Mouse (Mus musculus): Measurements from ENCODE around the gene Hist1h2bl. TPM values are rescaled to one million over a fixed set of nuclear protein-coding genes. Genes with fewer than 3 reads are reported as not detected.

The Hist1h2bl gene
- polyA plus RNA-seq, 1 experiment from 2014 or later: not detected

GRCm38 (mm10) chr13:21697811-21698210 lies 18.1 kb downstream of the Hist1h2bl start, which contains the start of gene Olfr1359:
Olfr1359 (plus strand) TSS chr13:21698111.
- no peaks in the 10 kb centered on the region for H3K4me1 ChIP-seq (ENCODE audit: insufficient read depth, low read depth, low read length)
- DNase-seq (ENCODE audit: low spot score) (no peak), ATAC-seq (no peak)
- no peak within 1 kb of the TSS for H3K27ac ChIP-seq (ENCODE audit: low read length)
- no peaks in the 10 kb centered on the region for H3K36me3 ChIP-seq (ENCODE audit: insufficient read depth, low read length)
- H3K4me3 ChIP-seq (ENCODE audit: low read depth, low read length): no peak within 1 kb of the TSS
- H3K9ac ChIP-seq (replicated peaks; ENCODE audit: low read depth): no peak within 1 kb of the TSS
- TF ChIP-seq EP300 (IDR thresholded peaks at IDR 0.05): no peak
- no peak for TF ChIP-seq CTCF (IDR thresholded peaks at IDR 0.05)
- no peak within 1 kb of the TSS for H3K4me2 ChIP-seq (replicated peaks; ENCODE audit: low read depth, low read length)
- H3K9me3 ChIP-seq (ENCODE audit: low read length): no peaks in the 10 kb centered on the region
- H3K27me3 ChIP-seq (replicated peaks; ENCODE audit: insufficient read depth, low read length): no peaks in the 10 kb centered on the region

GRCm38 (mm10) chr13:21677305-21677704 lies 38.6 kb downstream of the Hist1h2bl start, which contains the start of gene Olfr1360:
Olfr1360 (minus strand) TSS chr13:21677405.
- no peaks in the 10 kb centered on the region for H3K4me1 ChIP-seq (ENCODE audit: insufficient read depth, low read depth, low read length)
- no peak for TF ChIP-seq CTCF (IDR thresholded peaks at IDR 0.05)
- no peak for TF ChIP-seq EP300 (IDR thresholded peaks at IDR 0.05)
- no peaks in the 10 kb centered on the region for H3K36me3 ChIP-seq (ENCODE audit: insufficient read depth, low read length)
- no peak within 1 kb of the TSS for H3K4me3 ChIP-seq (ENCODE audit: low read depth, low read length)
- no peak within 1 kb of the TSS for H3K27ac ChIP-seq (ENCODE audit: low read length)
- H3K27me3 ChIP-seq (replicated peaks; ENCODE audit: insufficient read depth, low read length): no peaks in the 10 kb centered on the region
- no peaks in the 10 kb centered on the region for H3K9me3 ChIP-seq (ENCODE audit: low read length)
- no peak within 1 kb of the TSS for H3K9ac ChIP-seq (replicated peaks; ENCODE audit: low read depth)
- H3K4me2 ChIP-seq (replicated peaks; ENCODE audit: low read depth, low read length): no peak within 1 kb of the TSS
- WGBS: 82% methylated on average over 2 of the region's 2 CpGs
- DNase-seq (ENCODE audit: low spot score) (no peak), ATAC-seq (no peak)

Small RNA genes lying within 50 kb of the gene (microRNA-seq; reads per million reads assigned to microRNA genes)
- gene Gm44357: not detected
- gene Gm44367: not detected
- gene Gm44454: not detected

Other genes with a start within 250 kb of the Hist1h2bl start
- gene Nkapl, start 247.6 kb downstream of the Hist1h2bl start, polyA plus RNA-seq (2015; fragmentation: Nextera tagmentation; extraction: Ambion mirVana): 9.1 and 10.5 TPM in 2 replicates
- gene Zkscan4, start 237.2 kb downstream of the Hist1h2bl start, polyA plus RNA-seq (2015; fragmentation: Nextera tagmentation; extraction: Ambion mirVana): 5.1 and 5.2 TPM in 2 replicates
- gene Gm10065, start 236.7 kb downstream of the Hist1h2bl start, polyA plus RNA-seq (2015; fragmentation: Nextera tagmentation; extraction: Ambion mirVana): not detected in 2 replicates
- gene AK157302, start 220.9 kb downstream of the Hist1h2bl start, polyA plus RNA-seq (2015; fragmentation: Nextera tagmentation; extraction: Ambion mirVana): 0.31 and 0.39 TPM in 2 replicates
- gene Gm11273, start 214.7 kb downstream of the Hist1h2bl start, polyA plus RNA-seq (2015; fragmentation: Nextera tagmentation; extraction: Ambion mirVana): 3.3 and 5.8 TPM in 2 replicates
- gene Zkscan8, start 185.0 kb downstream of the Hist1h2bl start, polyA plus RNA-seq (2015; fragmentation: Nextera tagmentation; extraction: Ambion mirVana): 3.1 and 3.4 TPM in 2 replicates
- gene Olfr1366, start 173.3 kb downstream of the Hist1h2bl start, polyA plus RNA-seq (2015; fragmentation: Nextera tagmentation; extraction: Ambion mirVana): 0.06 TPM in 1 of 2 replicates, not detected in the other
- gene Olfr1535, start 156.2 kb downstream of the Hist1h2bl start, polyA plus RNA-seq (2015; fragmentation: Nextera tagmentation; extraction: Ambion mirVana): 0.05 TPM in 1 of 2 replicates, not detected in the other
- gene Olfr1364, start 134.4 kb downstream of the Hist1h2bl start, polyA plus RNA-seq (2015; fragmentation: Nextera tagmentation; extraction: Ambion mirVana): not detected in 2 replicates
- gene Olfr1362, start 102.1 kb downstream of the Hist1h2bl start, polyA plus RNA-seq (2015; fragmentation: Nextera tagmentation; extraction: Ambion mirVana): not detected in 2 replicates
- gene Olfr11, start 73.6 kb downstream of the Hist1h2bl start, polyA plus RNA-seq (2015; fragmentation: Nextera tagmentation; extraction: Ambion mirVana): not detected in 2 replicates
- gene Olfr1361, start 52.8 kb downstream of the Hist1h2bl start, polyA plus RNA-seq (2015; fragmentation: Nextera tagmentation; extraction: Ambion mirVana): not detected in 2 replicates
- gene Olfr1360, start 38.7 kb downstream of the Hist1h2bl start, polyA plus RNA-seq (2015; fragmentation: Nextera tagmentation; extraction: Ambion mirVana): not detected in 2 replicates
- not detected in 2 replicates for gene Olfr1359, start 18.0 kb downstream of the Hist1h2bl start, polyA plus RNA-seq (2015; fragmentation: Nextera tagmentation; extraction: Ambion mirVana)
- 5.4 TPM in 1 of 2 replicates, not detected in the other for gene Hist1h2ai, start 279 bp upstream of the Hist1h2bl start, polyA plus RNA-seq (2015; fragmentation: Nextera tagmentation; extraction: Ambion mirVana)
- gene Hist1h3h, start 1.5 kb upstream of the Hist1h2bl start, polyA plus RNA-seq (2015; fragmentation: Nextera tagmentation; extraction: Ambion mirVana): 2.0 TPM in 1 of 2 replicates, not detected in the other
- gene Hist1h2bm, start 5.9 kb upstream of the Hist1h2bl start, polyA plus RNA-seq (2015; fragmentation: Nextera tagmentation; extraction: Ambion mirVana): 0.66 and 0.67 TPM in 2 replicates
- gene Hist1h4j, start 18.9 kb upstream of the Hist1h2bl start, polyA plus RNA-seq (2015; fragmentation: Nextera tagmentation; extraction: Ambion mirVana): not detected in 2 replicates
- 0.84 and 0.89 TPM in 2 replicates for gene Hist1h4k, start 34.4 kb upstream of the Hist1h2bl start, polyA plus RNA-seq (2015; fragmentation: Nextera tagmentation; extraction: Ambion mirVana)
- gene Hist1h2ak, start 37.7 kb upstream of the Hist1h2bl start, polyA plus RNA-seq (2015; fragmentation: Nextera tagmentation; extraction: Ambion mirVana): 7.5 and 9.4 TPM in 2 replicates
- 1.1 and 1.3 TPM in 2 replicates for gene Hist1h2bn, start 38.0 kb upstream of the Hist1h2bl start, polyA plus RNA-seq (2015; fragmentation: Nextera tagmentation; extraction: Ambion mirVana)
- 1.4 and 2.4 TPM in 2 replicates for gene Hist1h1b, start 64.5 kb upstream of the Hist1h2bl start, polyA plus RNA-seq (2015; fragmentation: Nextera tagmentation; extraction: Ambion mirVana)
- gene Hist1h3i, start 67.2 kb upstream of the Hist1h2bl start, polyA plus RNA-seq (2015; fragmentation: Nextera tagmentation; extraction: Ambion mirVana): 14.5 and 16.9 TPM in 2 replicates
- gene Hist1h2an, start 71.1 kb upstream of the Hist1h2bl start, polyA plus RNA-seq (2015; fragmentation: Nextera tagmentation; extraction: Ambion mirVana): 1.3 TPM in 1 of 2 replicates, not detected in the other
- gene Hist1h2bp, start 71.3 kb upstream of the Hist1h2bl start, polyA plus RNA-seq (2015; fragmentation: Nextera tagmentation; extraction: Ambion mirVana): 0.61 and 0.95 TPM in 2 replicates
- 3.0 and 4.5 TPM in 2 replicates for gene Hist1h2bq, start 94.1 kb upstream of the Hist1h2bl start, polyA plus RNA-seq (2015; fragmentation: Nextera tagmentation; extraction: Ambion mirVana)
- gene Hist1h2ao, start 94.3 kb upstream of the Hist1h2bl start, polyA plus RNA-seq (2015; fragmentation: Nextera tagmentation; extraction: Ambion mirVana): not detected in 2 replicates
- gene Hist1h4m, start 95.6 kb upstream of the Hist1h2bl start, polyA plus RNA-seq (2015; fragmentation: Nextera tagmentation; extraction: Ambion mirVana): 0.90 TPM in 1 of 2 replicates, not detected in the other
- gene Hist1h4n, start 116.1 kb upstream of the Hist1h2bl start, polyA plus RNA-seq (2015; fragmentation: Nextera tagmentation; extraction: Ambion mirVana): 4.6 and 6.0 TPM in 2 replicates
- 382 and 386 TPM in 2 replicates for gene Hist1h2ap, start 117.4 kb upstream of the Hist1h2bl start, polyA plus RNA-seq (2015; fragmentation: Nextera tagmentation; extraction: Ambion mirVana)
- 3.0 and 3.8 TPM in 2 replicates for gene Hist1h2br, start 117.6 kb upstream of the Hist1h2bl start, polyA plus RNA-seq (2015; fragmentation: Nextera tagmentation; extraction: Ambion mirVana)
- gene Zfp184, start 229.0 kb upstream of the Hist1h2bl start, polyA plus RNA-seq (2015; fragmentation: Nextera tagmentation; extraction: Ambion mirVana): 2.5 and 3.4 TPM in 2 replicates

Data from lung, postnatal 0 days (tissue).